Mouse (Mus musculus) neural tube, embryonic 14.5 days (tissue): ENCODE results near the gene 9130019O22Rik. TPM values are rescaled to one million over a fixed set of nuclear protein-coding genes. Genes with fewer than 3 reads are reported as not detected.
A peak's percentile ranks its signal among the peaks of the same experiment; 100 is the strongest.
"Not testable (repeated sequence)": the region's sequence is repeated elsewhere in the genome, so short reads cannot be mapped to it uniquely, and the experiment has no call there.

Source experiments
- ATAC-seq: fragments of 200-750 bp; cut with Nextera tagmentation; 2 replicates; pipeline ENCODE4 v1.8.0; 2017; ENCODE audit warnings: low read depth, mild to moderate bottlenecking, moderate TSS enrichment, moderate library complexity
- H3K27ac ChIP-seq: fragments of 300-500 bp; sonication (generic); 2 replicates; pipeline ENCODE4 v1.5.1; 2014; ENCODE audit warnings: low read depth, mild to moderate bottlenecking, control low read depth, low read length, moderate library complexity, mixed read lengths
- H3K27me3 ChIP-seq: fragments of 300-500 bp; sonication (generic); 2 replicates; pipeline ENCODE4 v1.6.1; 2014; ENCODE audit warnings: low read length; ENCODE audit not compliant: control insufficient read depth, insufficient read depth
- H3K36me3 ChIP-seq: fragments of 300-500 bp; sonication (generic); 2 replicates; pipeline ENCODE4 v1.6.1; 2014; ENCODE audit warnings: low read length, mixed read lengths; ENCODE audit not compliant: control insufficient read depth, insufficient read depth
- H3K4me1 ChIP-seq: fragments of 300-500 bp; sonication (generic); 2 replicates; pipeline ENCODE4 v1.6.1; 2014; ENCODE audit warnings: low read length; ENCODE audit not compliant: control insufficient read depth, insufficient read depth
- H3K4me2 ChIP-seq: fragments of 300-500 bp; sonication (generic); 2 replicates; pipeline ENCODE4 v1.6.1; 2014; ENCODE audit warnings: mild to moderate bottlenecking, low read depth, low read length, control low read depth
- H3K4me3 ChIP-seq: fragments of 300-500 bp; sonication (generic); 2 replicates; pipeline ENCODE4 v1.5.1; 2014; ENCODE audit warnings: low read depth, low read length, control low read depth, mixed read lengths
- H3K9ac ChIP-seq: fragments of 300-500 bp; sonication (generic); replicated peaks from 2 replicates; pipeline ENCODE4 v1.6.1; 2014; ENCODE audit warnings: low read depth, mild to moderate bottlenecking, control low read depth, low read length, mixed read lengths
- H3K9me3 ChIP-seq: fragments of 300-500 bp; sonication (generic); 2 replicates; pipeline ENCODE4 v1.6.1; 2016; ENCODE audit warnings: low read length; ENCODE audit not compliant: control insufficient read depth
- WGBS: fragments of 180-500 bp; shearing (Covaris S2); extraction: QIAGEN DNeasy Blood & Tissue Kit; methylation state at CpG from one replicate; pipeline ENCODE4 v1.1.7; 2014; 5-methylcytosine and 5-hydroxymethylcytosine counted together
- polyA plus RNA-seq: library from polyadenylated mRNA; unstranded; fragments of >200 nt; fragmentation: Nextera tagmentation; extraction: Ambion mirVana; gene quantifications from 2 replicates; pipeline ENCODE4 v1.2.1, GENCODE M21; 2014

The 9130019O22Rik gene
- polyA plus RNA-seq, 1 experiment from 2014 or later = 5.6 TPM

GRCm38 (mm10) chr7:127363475-127363921, 23.5 kb downstream of the 9130019O22Rik start:
- H3K27me3 ChIP-seq = no peaks in the 10 kb centered on the region
- under 1% methylated on average over 24 of the region's 24 CpGs for WGBS
- peak overlapping the region; percentile 56 for H3K9ac ChIP-seq
- H3K4me3 ChIP-seq = peak overlapping the region; percentile 30
- H3K36me3 ChIP-seq = no peaks in the 10 kb centered on the region
- H3K9me3 ChIP-seq = no peaks in the 10 kb centered on the region
- peak; percentile 46; the same call in 1 of the 2 replicates for ATAC-seq
- no peak overlapping the region for H3K27ac ChIP-seq
- H3K4me1 ChIP-seq = peaks cover 6% of the 10 kb centered on the region; the same call in 1 of the 2 replicates
- peak overlapping the region; percentile 66 for H3K4me2 ChIP-seq

GRCm38 (mm10) chr7:127362418-127362817, 24.5 kb downstream of the 9130019O22Rik start:
- H3K9ac ChIP-seq, H3K4me2 ChIP-seq, ATAC-seq: not testable (repeated sequence)

GRCm38 (mm10) chr7:127361449-127361848, 25.5 kb downstream of the 9130019O22Rik start:
- 51% methylated on average over 13 of the region's 13 CpGs for WGBS
- Histone ChIP-seq H3K36me3 (no peaks in the 10 kb centered on the region), H3K27ac (no peak overlapping the region), H3K27me3 (no peaks in the 10 kb centered on the region), H3K4me2 (no peak overlapping the region), H3K9me3 (no peaks in the 10 kb centered on the region), H3K4me1 (peaks cover 6% of the 10 kb centered on the region; the same call in 1 of the 2 replicates), H3K9ac (no peak overlapping the region), H3K4me3 (no peak overlapping the region)
- ATAC-seq = no peak

More at GRCm38 (mm10) chr7:127362418-127362817, 24.5 kb downstream of the 9130019O22Rik start:
- not testable (repeated sequence) for H3K4me1 ChIP-seq, H3K4me3 ChIP-seq, H3K27ac ChIP-seq, H3K36me3 ChIP-seq, H3K9me3 ChIP-seq, H3K27me3 ChIP-seq
- WGBS = 18% methylated on average over 13 of the region's 13 CpGs

- Histone ChIP-seq H3K4me3 (no peak overlapping the region), H3K4me1 (peaks cover 6% of the 10 kb centered on the region; the same call in 1 of the 2 replicates), H3K4me2 (no peak overlapping the region), H3K9ac (no peak overlapping the region), H3K27me3 (no peaks in the 10 kb centered on the region), H3K27ac (no peak overlapping the region), H3K36me3 (no peaks in the 10 kb centered on the region), H3K9me3 (no peaks in the 10 kb centered on the region)
- ATAC-seq = no peak
- 80% methylated on average over 4 of the region's 4 CpGs for WGBS
Measured at GRCm38 (mm10) chr7:127360265-127360664, 26.7 kb downstream of the 9130019O22Rik start.

GRCm38 (mm10) chr7:127358472-127358871, 28.5 kb downstream of the 9130019O22Rik start:
- H3K9ac ChIP-seq = no peak overlapping the region
- H3K9me3 ChIP-seq = no peaks in the 10 kb centered on the region
- no peak overlapping the region for H3K4me2 ChIP-seq
- H3K4me3 ChIP-seq = no peak overlapping the region
- peaks cover 3% of the 10 kb centered on the region; the same call in 1 of the 2 replicates for H3K4me1 ChIP-seq
- H3K36me3 ChIP-seq = no peaks in the 10 kb centered on the region
- ATAC-seq = no peak
- H3K27me3 ChIP-seq = no peaks in the 10 kb centered on the region
- H3K27ac ChIP-seq = no peak overlapping the region
- WGBS = 73% methylated on average over 4 of the region's 4 CpGs

GRCm38 (mm10) chr7:127357871-127358270, 29.1 kb downstream of the 9130019O22Rik start:
- no peak for ATAC-seq
- Histone ChIP-seq H3K27me3 (no peaks in the 10 kb centered on the region), H3K27ac (no peak overlapping the region), H3K4me1 (no peaks in the 10 kb centered on the region), H3K4me3 (no peak overlapping the region), H3K9ac (no peak overlapping the region), H3K36me3 (no peaks in the 10 kb centered on the region), H3K4me2 (no peak overlapping the region), H3K9me3 (no peaks in the 10 kb centered on the region)
- WGBS = 63% methylated on average over 2 of the region's 2 CpGs

GRCm38 (mm10) chr7:127355796-127356195, 31.2 kb downstream of the 9130019O22Rik start:
- no peak for ATAC-seq
- no peaks in the 10 kb centered on the region for H3K9me3 ChIP-seq

GRCm38 (mm10) chr7:127351230-127352004, 35.5 kb downstream of the 9130019O22Rik start:
- H3K27me3 ChIP-seq = no peaks in the 10 kb centered on the region
- no peaks in the 10 kb centered on the region for H3K9me3 ChIP-seq
- no peak overlapping the region for H3K9ac ChIP-seq
- H3K4me2 ChIP-seq = no peak overlapping the region
- H3K36me3 ChIP-seq = no peaks in the 10 kb centered on the region
- no peak overlapping the region for H3K27ac ChIP-seq
- no peak for ATAC-seq
- no peak overlapping the region for H3K4me3 ChIP-seq
- H3K4me1 ChIP-seq = peaks cover 5% of the 10 kb centered on the region; the same call in 1 of the 2 replicates
- WGBS = 89% methylated on average over 5 of the region's 5 CpGs

More at GRCm38 (mm10) chr7:127355796-127356195, 31.2 kb downstream of the 9130019O22Rik start:
- Histone ChIP-seq H3K4me3 (no peak overlapping the region), H3K36me3 (no peaks in the 10 kb centered on the region), H3K4me1 (no peaks in the 10 kb centered on the region), H3K4me2 (no peak overlapping the region), H3K9ac (no peak overlapping the region), H3K27ac (no peak overlapping the region), H3K27me3 (no peaks in the 10 kb centered on the region)
- 66% methylated on average over 3 of the region's 3 CpGs for WGBS

GRCm38 (mm10) chr7:127346676-127347075, 40.3 kb downstream of the 9130019O22Rik start:
- H3K9ac ChIP-seq = no peak overlapping the region
- no peak overlapping the region for H3K27ac ChIP-seq
- peak overlapping the region; percentile 77 for H3K4me2 ChIP-seq
- peak overlapping the region; percentile 93 for H3K4me3 ChIP-seq
- H3K36me3 ChIP-seq = 0 out of 2 replicates have a peak, but pooled peaks cover 13% of the 10 kb centered on the region
- peaks cover 11% of the 10 kb centered on the region; the same call in 1 of the 2 replicates for H3K4me1 ChIP-seq
- 15% methylated on average over 8 of the region's 8 CpGs for WGBS
- no peak for ATAC-seq
- H3K9me3 ChIP-seq = no peaks in the 10 kb centered on the region
- H3K27me3 ChIP-seq = no peaks in the 10 kb centered on the region
